In the genomic region with DNA sequence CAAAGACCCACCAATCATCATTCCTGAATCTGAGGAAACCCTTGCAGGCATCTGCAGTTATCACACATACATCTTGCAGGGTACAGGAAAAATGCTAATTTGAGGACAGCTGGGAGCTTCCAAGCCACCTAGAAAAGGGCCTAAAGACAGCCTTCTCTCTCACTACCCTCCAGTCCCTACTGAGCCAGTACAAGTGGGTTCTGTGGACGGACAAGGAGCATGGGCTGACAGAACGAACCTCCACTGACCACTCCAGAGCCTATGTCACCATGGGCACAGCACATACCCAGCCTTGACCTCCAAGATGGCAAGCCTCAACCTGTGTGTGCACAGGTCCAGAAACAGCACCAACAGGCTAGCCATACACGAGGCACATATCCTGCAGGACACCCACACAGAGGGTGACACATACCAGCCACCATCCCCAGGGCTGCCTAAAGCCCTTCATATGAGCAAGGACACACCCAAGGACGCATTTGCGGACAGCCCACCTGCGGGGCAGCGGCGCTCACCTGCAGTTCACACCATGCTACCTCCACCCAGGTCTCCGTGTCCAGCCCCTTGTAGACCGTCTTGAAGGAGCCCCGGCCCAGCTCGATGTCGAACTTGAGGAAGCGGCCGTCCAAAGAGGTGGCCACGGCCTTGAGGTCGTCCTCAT, we compare ENCODE assay signal across 9 mouse cellular contexts. TPM values are rescaled to one million over a fixed set of nuclear protein-coding genes. Genes with fewer than 3 reads are reported as not detected.
DNase-seq lines count a peak whose midpoint lies in the region; ATAC-seq lines count a peak whose summit lies in the region.
"Had no signal": no experiment of that assay in that cellular context is flagged by ENCODE, and none has a peak within 500 bp of the region (broad histone marks: within the 10 kb centered on the region; RNA-seq: fewer than 3 reads in every experiment).

No protein-coding gene starts in this region.

- H3K9ac ChIP-seq in kidney, embryonic 15.5 days: peak overlapping the region; percentile 67; the same call in 1 of the 2 replicates
- no peak overlapping the region for H3K9ac ChIP-seq in embryonic facial prominence, embryonic 15.5 days
- peak overlapping the region; percentile 75; the same call in 1 of the 2 replicates for H3K9ac ChIP-seq in intestine, embryonic 15.5 days
- H3K9ac ChIP-seq in neural tube, embryonic 13.5 days: peak overlapping the region; percentile 98

- H3K36me3 ChIP-seq in kidney, embryonic 15.5 days: no peaks in the 10 kb centered on the region
- H3K36me3 ChIP-seq in embryonic facial prominence, embryonic 15.5 days: no peaks in the 10 kb centered on the region
- no peaks in the 10 kb centered on the region for H3K36me3 ChIP-seq in intestine, embryonic 15.5 days
- H3K36me3 ChIP-seq in neural tube, embryonic 13.5 days: 0 out of 2 replicates have a peak, but pooled peaks cover 4% of the 10 kb centered on the region

- H3K9me3 ChIP-seq in kidney, embryonic 15.5 days (replicated peaks): no peaks in the 10 kb centered on the region
- no peaks in the 10 kb centered on the region for H3K9me3 ChIP-seq in embryonic facial prominence, embryonic 15.5 days (replicated peaks)
- H3K9me3 ChIP-seq in intestine, embryonic 15.5 days: no peaks in the 10 kb centered on the region
- no peaks in the 10 kb centered on the region for H3K9me3 ChIP-seq in neural tube, embryonic 13.5 days

- ATAC-seq in kidney, embryonic 15.5 days (replicated peaks; ENCODE audit: low FRiP score): no peak
- ATAC-seq in embryonic facial prominence, embryonic 15.5 days (ENCODE audit: insufficient number of reproducible peaks, low FRiP score, low TSS enrichment, low read depth): no peak
- ATAC-seq in intestine, embryonic 15.5 days: no peak
- no peak for ATAC-seq in neural tube, embryonic 13.5 days (ENCODE audit: low read depth)

- DNase-seq in kidney, adult 18-20 months: no peak
- no peak for DNase-seq in B cell, adult 2 months
- no peak for DNase-seq in Muller cell, postnatal 12 days (ENCODE audit: inconsistent ontology term)
- no peak for DNase-seq in spleen, adult 12 weeks (ENCODE audit: low spot score)

- H3K4me2 ChIP-seq in kidney, embryonic 15.5 days: peak overlapping the region; percentile 99
- H3K4me2 ChIP-seq in embryonic facial prominence, embryonic 15.5 days (replicated peaks): peak overlapping the region; percentile 99
- peak overlapping the region; percentile 98 for H3K4me2 ChIP-seq in intestine, embryonic 15.5 days (replicated peaks)
- H3K4me2 ChIP-seq in neural tube, embryonic 13.5 days: peak overlapping the region; percentile 98

- H3K4me3 ChIP-seq in kidney, embryonic 15.5 days (replicated peaks): peak overlapping the region; percentile 73
- peak overlapping the region; percentile 68 for H3K4me3 ChIP-seq in embryonic facial prominence, embryonic 15.5 days (replicated peaks)
- peak overlapping the region; percentile 80 for H3K4me3 ChIP-seq in intestine, embryonic 15.5 days (replicated peaks)
- H3K4me3 ChIP-seq in neural tube, embryonic 13.5 days: peak overlapping the region; percentile 97

- H3K27ac ChIP-seq in kidney, embryonic 15.5 days: no peak overlapping the region
- no peak overlapping the region for H3K27ac ChIP-seq in embryonic facial prominence, embryonic 15.5 days (replicated peaks)
- H3K27ac ChIP-seq in intestine, embryonic 15.5 days: no peak overlapping the region
- H3K27ac ChIP-seq in neural tube, embryonic 13.5 days (replicated peaks): peak overlapping the region; percentile 93

- peaks cover 68% of the 10 kb centered on the region for H3K27me3 ChIP-seq in kidney, embryonic 15.5 days
- peaks cover 37% of the 10 kb centered on the region for H3K27me3 ChIP-seq in embryonic facial prominence, embryonic 15.5 days
- peaks cover 7% of the 10 kb centered on the region for H3K27me3 ChIP-seq in intestine, embryonic 15.5 days (replicated peaks)
- peaks cover 16% of the 10 kb centered on the region for H3K27me3 ChIP-seq in neural tube, embryonic 13.5 days

- peaks cover 41% of the 10 kb centered on the region for H3K4me1 ChIP-seq in kidney, embryonic 15.5 days
- peaks cover 42% of the 10 kb centered on the region for H3K4me1 ChIP-seq in embryonic facial prominence, embryonic 15.5 days
- H3K4me1 ChIP-seq in intestine, embryonic 15.5 days (replicated peaks): peaks cover 22% of the 10 kb centered on the region
- peaks cover 53% of the 10 kb centered on the region for H3K4me1 ChIP-seq in neural tube, embryonic 13.5 days (replicated peaks)

- 24% methylated on average over 17 of the region's 17 CpGs for WGBS in kidney, embryonic 15.5 days
- WGBS in embryonic facial prominence, embryonic 15.5 days: 24% methylated on average over 17 of the region's 17 CpGs
- WGBS in intestine, embryonic 15.5 days: 30% methylated on average over 17 of the region's 17 CpGs
- 23% methylated on average over 17 of the region's 17 CpGs for WGBS in neural tube, embryonic 13.5 days

RNA-seq across cellular contexts. Expression of a gene that starts 1.6 kb away (rescaled TPM):
- polyA plus RNA-seq in kidney, embryonic 15.5 days (2015; fragmentation: Nextera tagmentation; extraction: Ambion mirVana): 1.2 and 1.4 TPM in 2 replicates
- 2.6 and 3.1 TPM in 2 replicates for polyA plus RNA-seq in embryonic facial prominence, embryonic 15.5 days (2015; fragmentation: Nextera tagmentation; extraction: Ambion mirVana)
- 3.1 and 4.1 TPM in 2 replicates for polyA plus RNA-seq in intestine, embryonic 15.5 days (2015; fragmentation: Nextera tagmentation; extraction: Ambion mirVana)
- polyA plus RNA-seq in neural tube, embryonic 13.5 days (2015; fragmentation: Nextera tagmentation; extraction: Ambion mirVana): 17.2 and 17.9 TPM in 2 replicates
- polyA plus RNA-seq: erythroblast, embryonic 14.5 days had no signal

RNA-seq across cellular contexts. Expression of a gene that starts 41.1 kb away (rescaled TPM):
- 57.5 and 59.8 TPM in 2 replicates for polyA plus RNA-seq in kidney, embryonic 15.5 days (2015; fragmentation: Nextera tagmentation; extraction: Ambion mirVana)
- polyA plus RNA-seq in embryonic facial prominence, embryonic 15.5 days (2015; fragmentation: Nextera tagmentation; extraction: Ambion mirVana): 61.1 and 62.7 TPM in 2 replicates
- 54.8 and 62.1 TPM in 2 replicates for polyA plus RNA-seq in intestine, embryonic 15.5 days (2015; fragmentation: Nextera tagmentation; extraction: Ambion mirVana)
- polyA plus RNA-seq in neural tube, embryonic 13.5 days (2015; fragmentation: Nextera tagmentation; extraction: Ambion mirVana): 21.8 and 24.6 TPM in 2 replicates
